Mouse (Mus musculus) thymus, adult 18-20 months (tissue): ENCODE measurements at regions not wholly inside any gene's neighbourhood (a gene's known extent, or its start where the extent isn't known, plus 50 kb on each side); places are given as distances from the start of the nearest gene placed in this dataset.
A peak's percentile ranks its signal among the peaks of the same experiment; 100 is the strongest.
"Not testable (repeated sequence)": the region's sequence is repeated elsewhere in the genome, so short reads cannot be mapped to it uniquely, and the experiment has no call there.

ENCODE experiments used
- DNase-seq, 2 experiments: peaks; one replicate each; pipeline ENCODE4 v3.0.0; 2022; ENCODE audit warnings: mixed read lengths in 2 of 2

DNA sequence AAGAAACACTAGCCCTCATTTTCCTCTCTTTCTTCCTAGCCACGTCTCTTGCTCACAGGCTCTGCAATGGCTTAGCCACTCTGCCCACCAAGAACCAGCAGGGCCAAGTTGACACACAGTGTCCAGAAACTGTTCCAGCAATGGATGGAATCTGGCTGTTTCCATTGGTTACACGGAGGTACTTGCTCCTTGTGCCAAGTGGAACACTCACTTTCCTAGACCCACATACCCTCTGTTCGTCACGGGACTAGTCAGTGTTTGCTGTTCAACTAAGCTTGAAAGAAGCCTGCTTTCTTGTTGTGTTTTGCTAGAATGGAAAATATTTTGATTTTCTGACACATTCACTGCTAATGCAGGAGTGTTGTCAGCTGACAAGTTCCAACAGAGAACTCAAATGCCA, 575.7 kb upstream of the Gulo start:
- DNase-seq = no peak

DNA sequence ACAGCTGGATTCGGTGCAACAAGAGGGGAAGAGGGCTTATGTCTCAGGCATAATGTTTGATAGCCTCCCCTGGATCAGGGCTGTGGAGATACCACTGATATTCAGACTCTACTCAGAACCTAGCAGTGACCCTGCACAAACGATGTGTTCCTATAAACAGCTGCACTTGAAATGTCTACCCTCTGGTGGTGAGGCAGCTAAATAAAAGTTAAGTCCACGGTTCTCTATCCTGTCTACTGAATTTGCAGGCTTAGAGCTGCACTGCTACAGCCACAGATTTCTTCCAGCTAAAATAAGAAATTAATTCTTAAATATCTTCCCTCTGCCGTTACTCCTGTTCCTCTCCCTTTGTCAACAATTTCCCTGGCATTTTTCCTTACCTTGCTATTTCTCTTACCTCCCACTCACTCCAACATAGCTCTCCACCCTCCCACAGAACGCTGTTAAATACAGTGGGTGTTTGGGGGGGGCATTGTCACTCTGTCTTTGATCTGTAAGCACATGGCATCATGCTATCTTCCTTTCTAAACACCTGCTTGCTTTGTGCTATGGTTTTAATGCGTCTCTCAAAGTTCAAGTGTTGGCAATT, 571.0 kb upstream of the Gulo start:
- no peak for DNase-seq

- DNase-seq = no peak
Observed at GRCm38 (mm10) chr14:66566600-66566999, 557.6 kb upstream of the Gulo start.

DNA sequence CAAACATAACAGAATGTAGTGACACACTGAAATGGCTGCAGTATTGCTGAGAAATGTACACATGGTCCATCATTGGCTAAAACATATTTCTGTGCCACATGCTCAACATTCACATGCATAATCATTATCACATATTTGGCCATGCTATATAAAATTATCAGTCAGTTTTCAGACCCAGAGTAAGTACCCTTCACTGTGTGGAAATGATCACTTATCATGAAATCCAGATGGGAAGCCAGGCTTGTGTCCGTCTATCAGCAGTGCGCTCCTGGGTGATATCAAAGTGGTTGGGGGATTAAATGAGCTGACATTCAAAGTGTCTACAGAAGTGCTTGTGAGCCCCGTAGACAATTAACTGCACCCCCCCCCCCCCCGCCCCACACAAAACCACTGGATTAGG, 553.7 kb upstream of the Gulo start:
- no peak for DNase-seq

- DNase-seq = no peak
Observed at GRCm38 (mm10) chr14:66561715-66562114, 552.7 kb upstream of the Gulo start.

DNA sequence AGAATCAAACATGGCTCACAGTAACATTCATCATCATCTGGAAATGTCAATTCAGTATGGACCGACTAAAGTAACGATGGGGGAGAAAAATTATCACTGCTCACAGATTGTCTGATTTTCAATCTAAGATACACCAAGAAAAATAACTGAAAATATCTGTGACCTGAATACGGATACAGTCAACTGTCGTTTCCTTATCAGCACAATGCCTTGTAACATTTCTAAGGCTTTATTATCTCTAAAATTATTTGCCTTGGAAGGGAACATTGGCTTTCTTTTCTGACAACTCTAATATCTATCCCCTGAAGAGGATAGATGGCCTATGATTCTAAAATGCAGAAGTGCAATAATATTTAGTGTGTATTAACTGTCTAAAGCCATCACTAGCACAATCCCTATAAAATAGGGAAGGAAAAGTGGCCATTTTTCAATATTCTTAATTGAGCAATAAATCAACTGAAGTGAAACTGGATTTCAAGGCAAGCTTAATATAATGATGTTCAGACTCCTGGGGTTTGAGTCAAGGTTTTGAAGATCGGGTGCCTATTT, 552.1 kb upstream of the Gulo start:
- DNase-seq = no peak

- no peak for DNase-seq
Observed at GRCm38 (mm10) chr14:66558393-66558792, 549.4 kb upstream of the Gulo start.

GRCm38 (mm10) chr14:66557631-66558030, 548.6 kb upstream of the Gulo start:
- DNase-seq = no peak

DNA sequence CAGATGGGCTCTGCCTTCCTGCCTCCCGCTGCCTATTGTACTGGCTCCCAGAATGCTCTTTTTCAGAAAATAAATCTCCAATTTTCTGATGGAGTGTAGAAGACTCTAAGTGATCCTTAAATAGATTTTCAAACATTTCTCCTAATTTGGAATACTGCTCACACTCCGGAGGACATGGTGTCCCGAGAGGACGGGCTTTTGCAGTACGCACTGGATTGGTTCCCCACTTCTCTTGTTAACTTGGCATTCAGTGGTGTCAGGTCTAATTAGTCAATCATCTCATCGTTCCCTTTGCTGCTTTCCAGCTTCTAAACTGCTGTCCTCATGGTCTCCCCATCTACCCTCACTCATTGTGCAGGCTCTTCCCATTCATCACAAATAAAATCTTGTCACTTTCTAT, 529.5 kb upstream of the Gulo start:
- no peak for DNase-seq

- DNase-seq = no peak
Observed at GRCm38 (mm10) chr14:66534671-66535070, 525.7 kb upstream of the Gulo start.

DNA sequence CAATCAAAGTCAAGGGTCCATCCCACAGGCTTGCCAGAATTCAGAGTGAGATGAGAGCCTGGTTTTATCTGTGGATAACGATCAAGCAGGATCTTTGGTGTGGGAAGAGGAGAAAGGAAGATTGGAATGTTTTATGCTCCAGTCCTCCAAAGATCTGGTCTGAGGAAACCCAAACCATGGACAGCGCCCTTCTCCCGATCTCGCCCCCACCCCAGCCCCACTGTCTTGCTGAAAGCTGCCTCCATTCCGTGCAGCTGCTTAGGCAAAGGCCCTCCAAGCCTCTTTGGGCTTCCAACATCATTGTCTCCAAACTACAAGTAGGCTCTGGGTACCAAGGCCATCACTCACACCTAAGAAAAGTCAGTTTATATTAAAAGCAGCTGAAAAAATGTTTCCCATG, 519.1 kb upstream of the Gulo start:
- DNase-seq = no peak

DNA sequence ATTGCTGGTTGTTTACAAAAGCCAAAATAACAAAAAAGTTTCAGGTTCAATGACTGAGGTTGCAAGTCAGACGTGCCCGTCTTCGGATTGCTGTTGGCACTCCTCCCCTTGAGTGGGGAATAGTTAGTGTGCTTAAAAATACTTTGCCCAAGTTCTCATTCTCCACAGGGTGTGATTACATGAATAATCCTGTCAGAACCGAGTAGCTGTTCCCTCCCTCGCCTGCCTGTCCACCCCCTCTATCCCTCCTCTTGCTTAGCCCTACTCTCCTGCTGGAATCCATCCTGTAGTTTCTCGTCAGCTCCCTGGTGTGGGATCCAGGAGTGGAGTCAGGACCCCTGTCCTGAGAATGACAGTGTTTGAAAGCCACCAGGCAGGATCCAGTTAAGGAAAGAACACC, 518.1 kb upstream of the Gulo start:
- no peak for DNase-seq

DNA sequence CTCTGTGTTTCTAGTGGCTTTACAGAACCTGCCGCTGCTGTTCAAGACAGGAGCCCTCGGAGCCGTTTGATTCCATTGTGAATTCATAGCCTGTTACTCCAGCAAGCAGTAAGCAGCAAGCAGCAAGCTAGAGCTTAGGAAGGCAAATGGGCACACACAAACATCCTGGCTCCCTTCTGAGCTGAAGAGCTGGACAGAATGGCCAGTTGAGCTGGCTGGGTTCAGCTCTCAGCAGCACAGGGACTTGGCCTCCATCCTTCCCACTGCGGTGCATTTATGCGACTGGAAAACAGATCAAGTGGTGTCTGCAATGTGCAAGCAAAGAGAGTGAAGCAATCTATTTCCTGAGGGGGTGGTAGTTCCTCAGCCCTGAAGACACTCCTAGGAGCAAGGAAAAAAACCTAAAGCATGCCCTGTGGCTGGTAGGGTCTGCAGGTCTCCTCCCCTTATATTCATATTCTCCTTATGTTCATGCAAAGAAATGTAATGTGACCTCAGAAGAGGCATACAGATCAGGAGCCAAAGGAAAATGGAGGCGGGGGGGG, 513.9 kb upstream of the Gulo start:
- DNase-seq = no peak

DNA sequence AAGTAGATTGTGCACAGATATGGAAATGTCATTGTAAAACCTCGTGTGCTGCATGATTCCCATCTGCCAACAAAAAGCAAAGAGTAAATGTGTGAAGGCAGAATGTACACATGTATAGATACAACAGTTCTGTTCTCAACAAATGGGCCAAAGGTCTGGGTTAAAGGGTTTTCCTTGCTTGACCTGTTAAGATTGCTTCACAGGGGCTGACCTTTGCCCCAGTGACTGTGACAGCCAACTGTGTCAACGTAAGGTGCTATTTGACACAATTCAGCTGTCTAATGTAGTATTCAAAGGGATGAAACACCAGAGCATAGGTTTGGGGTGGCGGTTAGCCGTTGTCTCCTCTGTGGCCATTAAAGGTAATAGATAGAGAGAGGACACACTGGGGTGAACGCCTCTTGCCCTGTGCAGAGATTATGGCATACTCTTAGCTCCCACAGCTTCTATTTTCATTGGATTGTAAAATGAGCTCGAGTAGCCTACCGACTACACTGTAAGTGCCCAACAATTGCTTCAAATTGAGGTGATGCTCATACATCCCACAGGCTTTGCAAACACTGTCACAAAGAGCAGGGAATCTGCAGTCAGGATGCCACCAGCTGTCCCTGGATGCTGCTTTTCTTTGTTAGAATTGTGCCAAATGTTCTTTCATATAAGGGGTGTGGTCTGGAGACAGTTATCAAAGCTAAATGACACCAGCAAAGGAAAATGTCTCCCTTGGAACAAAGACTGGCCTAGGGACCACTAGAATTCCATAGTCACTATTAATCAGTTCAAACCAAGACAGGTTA, 513.0 kb upstream of the Gulo start:
- no peak for DNase-seq

GRCm38 (mm10) chr14:66516770-66517169, 507.8 kb upstream of the Gulo start:
- no peak for DNase-seq

DNA sequence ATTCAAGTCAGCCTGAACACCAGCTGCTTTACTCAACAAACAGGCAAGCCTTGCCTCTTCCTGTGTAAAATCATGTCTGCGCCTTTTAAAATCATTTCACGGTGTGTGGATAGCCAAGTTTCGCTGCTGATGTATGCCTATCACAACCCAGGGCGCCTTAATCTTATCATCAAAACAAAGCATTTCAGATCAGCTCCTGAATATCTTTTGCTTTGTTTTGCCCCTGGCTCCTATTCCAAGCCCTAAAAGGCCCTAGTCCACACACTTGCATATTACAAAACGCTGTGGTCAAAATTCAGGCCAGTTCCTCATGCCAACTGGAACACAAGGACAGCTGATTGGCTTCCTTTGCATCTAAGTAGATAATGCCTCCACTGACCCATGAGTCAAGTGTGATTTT, 501.7 kb upstream of the Gulo start:
- no peak for DNase-seq

- DNase-seq = no peak
Observed at GRCm38 (mm10) chr14:66510218-66510617, 501.2 kb upstream of the Gulo start.

- no peak for DNase-seq
Observed at GRCm38 (mm10) chr14:66509706-66510105, 500.7 kb upstream of the Gulo start.

- DNase-seq = no peak
Observed at GRCm38 (mm10) chr14:66501995-66502394, 493.0 kb upstream of the Gulo start.

DNA sequence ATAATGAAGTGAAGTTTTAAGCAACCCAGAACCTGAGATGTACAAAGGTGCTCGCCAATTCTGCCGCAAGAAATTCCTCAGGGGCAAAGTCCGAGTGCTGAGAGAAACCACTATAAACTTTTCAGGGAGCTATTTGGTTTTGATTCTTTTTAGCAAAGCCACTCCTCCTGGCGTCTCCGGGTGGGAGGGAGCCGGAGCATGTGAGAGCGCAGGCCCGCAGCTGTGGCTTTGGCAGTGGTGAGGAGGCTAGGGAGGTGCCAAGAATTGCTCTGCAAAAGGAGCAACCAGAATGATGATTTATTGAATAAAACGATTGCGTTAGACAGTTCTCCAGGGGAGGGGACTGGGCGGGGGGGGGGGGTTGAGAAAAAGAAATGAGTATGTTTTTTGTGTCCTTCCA, 490.9 kb upstream of the Gulo start:
- DNase-seq = peak in 1 of 2 experiments; percentile 11

GRCm38 (mm10) chr14:66495146-66495545, 486.1 kb upstream of the Gulo start:
- no peak for DNase-seq

GRCm38 (mm10) chr14:66494518-66494923, 485.5 kb upstream of the Gulo start:
- DNase-seq = no peak

DNA sequence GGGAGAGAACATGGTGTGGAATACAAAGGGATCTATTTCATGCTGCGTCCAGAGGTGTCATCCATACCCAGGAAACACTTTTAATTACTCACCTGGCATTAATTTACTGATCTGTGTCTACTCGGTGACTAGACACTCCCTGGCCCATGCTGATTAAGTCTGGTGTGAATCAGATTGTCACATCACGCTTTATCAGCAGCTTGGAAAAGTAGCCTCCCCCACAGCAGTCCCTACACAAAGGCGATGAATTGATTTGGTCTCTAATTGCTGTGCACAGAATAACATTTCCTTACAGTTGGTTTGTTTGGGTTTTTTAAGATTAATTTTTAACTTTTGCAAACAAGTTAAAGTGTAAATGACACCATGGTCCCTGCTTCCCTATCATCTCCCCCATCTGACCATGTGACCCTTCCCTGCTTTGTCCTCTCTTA, 484.7 kb upstream of the Gulo start:
- no peak for DNase-seq

DNA sequence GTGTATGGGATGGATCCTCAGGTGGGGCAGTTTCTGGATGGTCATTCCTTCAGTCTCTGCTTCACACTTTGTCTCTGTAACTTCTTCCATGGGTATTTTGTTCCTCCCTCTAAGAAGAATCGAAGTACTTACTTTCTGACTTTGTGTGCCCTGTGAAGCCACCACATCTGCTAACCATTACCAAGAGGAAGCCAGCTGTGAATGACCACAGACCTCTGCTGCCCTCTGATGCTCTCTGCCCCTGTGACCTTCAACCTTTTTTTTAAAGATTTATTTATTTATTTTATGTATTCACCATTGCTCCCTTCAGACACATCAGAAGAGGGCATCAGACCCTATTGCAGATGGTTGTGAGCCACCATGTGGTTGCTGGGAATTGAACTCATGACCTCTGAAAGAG, 475.7 kb upstream of the Gulo start:
- DNase-seq = not testable (repeated sequence)
